Mouse (Mus musculus): ENCODE measurements around the gene Erc1. TPM values are rescaled to one million over a fixed set of nuclear protein-coding genes. Genes with fewer than 3 reads are reported as not detected.
"Not testable (repeated sequence)": the region's sequence is repeated elsewhere in the genome, so short reads cannot be mapped to it uniquely, and the experiment has no call there.

Gene Erc1
- total RNA-seq, 2 experiments from 2014 or later: 12.8 to 13.5 TPM

GRCm38 (mm10) chr6:119813055-119813454, 34.9 kb downstream of the Erc1 start:
- ATAC-seq (replicated peaks; ENCODE audit: low FRiP score, low TSS enrichment, poor library complexity, severe bottlenecking): not testable (repeated sequence)

- ATAC-seq (replicated peaks; ENCODE audit: low FRiP score, low TSS enrichment, poor library complexity, severe bottlenecking): no peak
These were observed 39.1 kb downstream of the Erc1 start for GRCm38 (mm10) chr6:119808726-119809505.

- ATAC-seq (replicated peaks; ENCODE audit: low FRiP score, low TSS enrichment, poor library complexity, severe bottlenecking): no peak
These were observed 44.7 kb downstream of the Erc1 start for GRCm38 (mm10) chr6:119803239-119803638.

GRCm38 (mm10) chr6:119796911-119797486, 51.0 kb downstream of the Erc1 start:
- ATAC-seq (replicated peaks; ENCODE audit: low FRiP score, low TSS enrichment, poor library complexity, severe bottlenecking): no peak

GRCm38 (mm10) chr6:119796291-119796690, 51.7 kb downstream of the Erc1 start:
- ATAC-seq (replicated peaks; ENCODE audit: low FRiP score, low TSS enrichment, poor library complexity, severe bottlenecking): 0 out of 2 replicates have a peak, but pooled peaks have one; percentile 22

- peak; percentile 71 for ATAC-seq (replicated peaks; ENCODE audit: low FRiP score, low TSS enrichment, poor library complexity, severe bottlenecking)
These were observed 55.4 kb downstream of the Erc1 start for GRCm38 (mm10) chr6:119792562-119792961.

GRCm38 (mm10) chr6:119782416-119782815, 65.6 kb downstream of the Erc1 start:
- no peak for ATAC-seq (replicated peaks; ENCODE audit: low FRiP score, low TSS enrichment, poor library complexity, severe bottlenecking)

GRCm38 (mm10) chr6:119781109-119781508, 66.9 kb downstream of the Erc1 start:
- no peak for ATAC-seq (replicated peaks; ENCODE audit: low FRiP score, low TSS enrichment, poor library complexity, severe bottlenecking)

- ATAC-seq (replicated peaks; ENCODE audit: low FRiP score, low TSS enrichment, poor library complexity, severe bottlenecking): no peak
These were observed 79.2 kb downstream of the Erc1 start for GRCm38 (mm10) chr6:119768778-119769177.

GRCm38 (mm10) chr6:119764355-119764754, 83.6 kb downstream of the Erc1 start:
- ATAC-seq (replicated peaks; ENCODE audit: low FRiP score, low TSS enrichment, poor library complexity, severe bottlenecking): no peak

GRCm38 (mm10) chr6:119759866-119760265, 88.1 kb downstream of the Erc1 start:
- ATAC-seq (replicated peaks; ENCODE audit: low FRiP score, low TSS enrichment, poor library complexity, severe bottlenecking): no peak

- ATAC-seq (replicated peaks; ENCODE audit: low FRiP score, low TSS enrichment, poor library complexity, severe bottlenecking): no peak
These were observed 89.5 kb downstream of the Erc1 start for GRCm38 (mm10) chr6:119758490-119758889.

- no peak for ATAC-seq (replicated peaks; ENCODE audit: low FRiP score, low TSS enrichment, poor library complexity, severe bottlenecking)
These were observed 90.2 kb downstream of the Erc1 start for GRCm38 (mm10) chr6:119757796-119758195.

GRCm38 (mm10) chr6:119755866-119756265, 92.1 kb downstream of the Erc1 start:
- no peak for ATAC-seq (replicated peaks; ENCODE audit: low FRiP score, low TSS enrichment, poor library complexity, severe bottlenecking)

GRCm38 (mm10) chr6:119749093-119749635, 98.8 kb downstream of the Erc1 start:
- ATAC-seq (replicated peaks; ENCODE audit: low FRiP score, low TSS enrichment, poor library complexity, severe bottlenecking): no peak

- no peak for ATAC-seq (replicated peaks; ENCODE audit: low FRiP score, low TSS enrichment, poor library complexity, severe bottlenecking)
These were observed 106.1 kb downstream of the Erc1 start for GRCm38 (mm10) chr6:119741861-119742260.

- no peak for ATAC-seq (replicated peaks; ENCODE audit: low FRiP score, low TSS enrichment, poor library complexity, severe bottlenecking)
These were observed 107.4 kb downstream of the Erc1 start for GRCm38 (mm10) chr6:119740541-119740940.

- no peak for ATAC-seq (replicated peaks; ENCODE audit: low FRiP score, low TSS enrichment, poor library complexity, severe bottlenecking)
These were observed 109.2 kb downstream of the Erc1 start for GRCm38 (mm10) chr6:119738638-119739375.

- no peak for ATAC-seq (replicated peaks; ENCODE audit: low FRiP score, low TSS enrichment, poor library complexity, severe bottlenecking)
These were observed 110.3 kb downstream of the Erc1 start for GRCm38 (mm10) chr6:119737716-119738115.

GRCm38 (mm10) chr6:119735937-119736336, 112.0 kb downstream of the Erc1 start:
- ATAC-seq (replicated peaks; ENCODE audit: low FRiP score, low TSS enrichment, poor library complexity, severe bottlenecking): no peak

All from megakaryocyte-erythroid progenitor cell, adult 5-6 weeks (primary cell).